Mouse (Mus musculus) hindlimb bud, embryonic 11.5 days (tissue): ENCODE results near the gene Syn3.

Source experiments
- DNase-seq: peaks from one replicate; pipeline ENCODE4 v3.0.0-alpha.2; 2012; ENCODE audit warnings: low read depth, low spot score; ENCODE audit errors: extremely low spot score

Syn3 gene

GRCm38 (mm10) chr10:86021408-86021748, 477.3 kb downstream of the Syn3 start:
- no peak for DNase-seq

GRCm38 (mm10) chr10:86018813-86019212, 479.9 kb downstream of the Syn3 start:
- DNase-seq: no peak

GRCm38 (mm10) chr10:86017781-86018180, 480.9 kb downstream of the Syn3 start:
- DNase-seq: no peak

- no peak for DNase-seq
These were observed 486.9 kb downstream of the Syn3 start, which contains the start of gene Bpifc for GRCm38 (mm10) chr10:86011781-86012180. Bpifc (minus strand) TSS chr10:86011895.

GRCm38 (mm10) chr10:86011172-86011571, 487.5 kb downstream of the Syn3 start:
- DNase-seq: no peak

- no peak for DNase-seq
These were observed 488.1 kb downstream of the Syn3 start for GRCm38 (mm10) chr10:86010636-86011035.

- no peak for DNase-seq
These were observed 489.0 kb downstream of the Syn3 start for GRCm38 (mm10) chr10:86009688-86010087.

GRCm38 (mm10) chr10:86006455-86006854, 492.2 kb downstream of the Syn3 start:
- DNase-seq: no peak
